Mouse (Mus musculus): ENCODE measurements around the gene Stk32b.

GRCm38 (mm10) chr5:37506880-37507519, 210.0 kb downstream of the Stk32b start:
- TF ChIP-seq CTCF (conservative IDR thresholded peaks at IDR 0.05; ENCODE audit: insufficient read depth, insufficient read length, low read depth, low read length) (no peak), POLR2A (IDR thresholded peaks at IDR 0.05; ENCODE audit: low read depth, low read length) (no peak)
